Mouse (Mus musculus) midbrain, postnatal 0 days (tissue): ENCODE measurements around the gene Luc7l3. TPM values are rescaled to one million over a fixed set of nuclear protein-coding genes. Genes with fewer than 3 reads are reported as not detected.

Experiments
- ATAC-seq: fragments of 200-750 bp; cut with Nextera tagmentation; 2 replicates; pipeline ENCODE4 v1.8.0; 2017; ENCODE audit warnings: moderate number of reproducible peaks, mild to moderate bottlenecking, moderate TSS enrichment, moderate library complexity; ENCODE audit not compliant: low FRiP score
- DNase-seq: peaks from one replicate; pipeline ENCODE4 v3.0.0-alpha.2; 2015; ENCODE audit warnings: low spot score
- H3K27ac ChIP-seq: fragments of 300-500 bp; sonication (generic); 2 replicates; pipeline ENCODE4 v1.5.1; 2014; ENCODE audit warnings: low read depth, mild to moderate bottlenecking, low read length, mixed read lengths
- H3K27me3 ChIP-seq: fragments of 300-500 bp; sonication (generic); 2 replicates; pipeline ENCODE4 v1.6.1; 2014; ENCODE audit warnings: low read length, control low read depth, mixed read lengths; ENCODE audit not compliant: insufficient read depth
- H3K36me3 ChIP-seq: fragments of 300-500 bp; sonication (generic); 2 replicates; pipeline ENCODE4 v1.6.1; 2014; ENCODE audit warnings: low read length, control low read depth, mixed read lengths; ENCODE audit not compliant: insufficient read depth
- H3K4me1 ChIP-seq: fragments of 300-500 bp; sonication (generic); 2 replicates; pipeline ENCODE4 v1.6.1; 2014; ENCODE audit warnings: mild to moderate bottlenecking, control low read depth, antibody characterized with exemption, low read length, mixed read lengths; ENCODE audit not compliant: insufficient read depth
- H3K4me2 ChIP-seq: fragments of 300-500 bp; sonication (generic); 2 replicates; pipeline ENCODE4 v1.6.1; 2014; ENCODE audit warnings: low read depth, mild to moderate bottlenecking, low read length, mixed read lengths; ENCODE audit not compliant: poor library complexity, severe bottlenecking
- H3K4me3 ChIP-seq: fragments of 300-500 bp; sonication (generic); 2 replicates; pipeline ENCODE4 v1.5.1; 2014; ENCODE audit warnings: low read depth, mild to moderate bottlenecking, low read length, moderate library complexity
- H3K9ac ChIP-seq: fragments of 300-500 bp; sonication (generic); replicated peaks from 2 replicates; pipeline ENCODE4 v1.6.1; 2014; ENCODE audit warnings: mild to moderate bottlenecking, low read length, moderate library complexity, mixed read lengths; ENCODE audit not compliant: poor library complexity, severe bottlenecking
- H3K9me3 ChIP-seq: fragments of 300-500 bp; sonication (generic); 2 replicates; pipeline ENCODE4 v1.6.1; 2016; ENCODE audit warnings: low read length, control low read depth
- CTCF ChIP-seq: IDR thresholded peaks from 2 replicates; pipeline ENCODE4 v1.5.1; 2016; ENCODE audit warnings: antibody characterized with exemption, mild to moderate bottlenecking
- WGBS: fragments of 180-500 bp; shearing (Covaris S2); extraction: QIAGEN DNeasy Blood & Tissue Kit; methylation state at CpG from one replicate; pipeline ENCODE4 v1.1.7; 2014; 5-methylcytosine and 5-hydroxymethylcytosine counted together
- polyA plus RNA-seq: library from polyadenylated mRNA; unstranded; fragments of >200 nt; fragmentation: Nextera tagmentation; extraction: Ambion mirVana; gene quantifications from 2 replicates; pipeline ENCODE4 v1.2.1, GENCODE M21; 2015
- total RNA-seq: library from RNA; depleted of rRNA; stranded (reverse); fragments of >200 nt; gene quantifications from 2 replicates; pipeline ENCODE4 v1.2.3, GENCODE M21; 2014; rRNA removed

Luc7l3 gene
- total and polyA plus RNA-seq, 2 experiments from 2014 or later, result 47.5 to 124 TPM

DNA sequence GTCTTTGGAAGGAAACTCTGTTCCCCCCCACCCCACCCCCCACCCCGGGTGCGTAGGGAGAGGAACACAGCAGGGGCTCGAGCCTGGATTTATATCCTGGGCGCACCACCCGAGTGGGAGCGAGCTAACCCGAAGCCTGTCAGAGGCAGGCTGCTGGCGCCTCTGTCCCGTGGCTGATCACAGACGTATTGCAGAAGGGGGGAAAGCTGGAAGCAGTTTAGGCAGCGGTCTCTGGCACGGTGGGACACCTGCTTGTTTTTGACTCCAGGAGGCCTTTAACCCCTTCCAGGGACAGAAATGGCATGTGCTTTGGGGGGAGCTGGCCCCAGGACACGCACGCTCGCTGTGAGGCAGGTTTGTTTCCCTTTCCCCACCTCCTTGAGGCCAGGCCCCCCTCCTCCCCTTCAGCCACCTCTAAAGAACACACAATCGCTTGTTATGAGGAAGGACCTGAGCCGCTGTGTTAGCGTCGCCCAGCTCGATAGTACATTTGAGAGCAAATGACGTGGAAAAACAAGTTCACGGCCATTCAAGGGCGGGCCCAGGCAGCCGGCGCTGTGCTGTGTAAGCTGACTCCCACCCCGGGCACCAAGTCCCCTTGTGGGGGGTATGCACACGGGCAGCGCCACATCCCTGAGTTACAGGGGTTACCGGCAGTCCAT lies 78.9 kb downstream of the Luc7l3 start:
- Histone ChIP-seq H3K27me3 (no peaks in the 10 kb centered on the region), H3K4me2 (peak overlapping the region; percentile 32), H3K4me1 (peaks cover 11% of the 10 kb centered on the region; the same call in 1 of the 2 replicates), H3K36me3 (no peaks in the 10 kb centered on the region), H3K4me3 (peak overlapping the region; percentile 6; the same call in 1 of the 2 replicates), H3K27ac (no peak overlapping the region), H3K9ac (0 out of 2 replicates have a peak overlapping the region, but pooled peaks have one; percentile 19), H3K9me3 (no peaks in the 10 kb centered on the region)
- ATAC-seq (no peak), DNase-seq (no peak)
- WGBS, result 11% methylated on average over 29 of the region's 29 CpGs
- TF ChIP-seq CTCF, result no peak

DNA sequence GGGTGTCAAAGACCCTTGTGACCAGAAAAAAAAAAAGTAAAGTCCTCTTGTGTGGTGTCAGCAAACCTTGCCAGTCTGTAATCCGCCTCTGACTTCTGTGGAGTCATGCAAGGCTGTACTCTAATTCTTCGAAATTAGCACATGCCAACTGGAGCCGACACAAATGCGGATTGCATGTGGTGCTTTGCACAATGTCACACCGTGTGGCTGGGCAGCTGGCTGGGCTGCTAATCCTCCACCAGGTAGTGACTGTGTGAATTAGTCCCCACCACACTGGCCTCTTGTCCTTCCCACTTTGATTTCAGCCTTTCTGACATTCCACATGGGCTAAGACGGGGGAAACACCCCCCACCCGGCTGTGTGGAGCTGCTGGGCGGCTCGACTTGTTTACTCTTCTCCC lies 82.1 kb downstream of the Luc7l3 start:
- DNase-seq (peak; percentile 60), ATAC-seq (no peak; the same call in 1 of the 2 replicates)
- H3K9ac ChIP-seq, result no peak overlapping the region
- H3K4me2 ChIP-seq, result no peak overlapping the region
- H3K9me3 ChIP-seq, result no peaks in the 10 kb centered on the region
- TF ChIP-seq CTCF, result no peak
- no peak overlapping the region for H3K27ac ChIP-seq
- H3K4me3 ChIP-seq, result no peak overlapping the region
- no peaks in the 10 kb centered on the region for H3K27me3 ChIP-seq
- WGBS, result 27% methylated on average over 9 of the region's 9 CpGs
- H3K36me3 ChIP-seq, result no peaks in the 10 kb centered on the region
- peaks cover 11% of the 10 kb centered on the region; the same call in 1 of the 2 replicates for H3K4me1 ChIP-seq

DNA sequence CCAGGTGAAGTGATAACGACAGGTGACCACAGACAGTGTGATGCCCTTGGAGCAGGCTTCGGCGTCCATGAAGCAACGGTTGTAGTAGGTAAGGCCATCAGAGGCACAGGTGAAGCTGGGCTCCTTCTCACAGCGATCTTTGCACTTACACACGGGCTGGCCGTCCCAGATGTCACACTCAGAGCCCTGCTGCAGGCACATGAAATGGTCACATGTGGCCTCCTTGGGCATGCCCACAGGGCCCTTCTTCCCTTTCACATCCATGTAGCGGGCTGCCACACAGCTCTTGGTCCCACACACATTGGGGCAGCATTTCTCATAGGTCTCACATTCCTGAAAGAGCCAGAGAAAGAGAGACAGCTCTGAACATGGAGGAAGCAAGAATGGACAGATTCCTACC lies 83.0 kb downstream of the Luc7l3 start:
- no peaks in the 10 kb centered on the region for H3K36me3 ChIP-seq
- no peak for DNase-seq
- no peak overlapping the region for H3K27ac ChIP-seq
- no peak for TF ChIP-seq CTCF
- no peak for ATAC-seq
- WGBS, result 95% methylated on average over 8 of the region's 8 CpGs
- H3K9ac ChIP-seq, result no peak overlapping the region
- no peaks in the 10 kb centered on the region for H3K27me3 ChIP-seq
- H3K4me2 ChIP-seq, result no peak overlapping the region
- H3K4me1 ChIP-seq, result peaks cover 11% of the 10 kb centered on the region; the same call in 1 of the 2 replicates
- no peaks in the 10 kb centered on the region for H3K9me3 ChIP-seq
- H3K4me3 ChIP-seq, result no peak overlapping the region

Other genes starting within 250 kb of the Luc7l3 start
- 15.6 and 20.4 TPM in 2 replicates for gene Tob1, start 110.5 kb downstream of the Luc7l3 start, total RNA-seq
- 25.5 and 27.9 TPM in 2 replicates for gene Tob1, start 110.5 kb downstream of the Luc7l3 start, polyA plus RNA-seq
- gene Wfikkn2, start 76.0 kb downstream of the Luc7l3 start, total RNA-seq, result 5.0 and 10.0 TPM in 2 replicates
- 2.6 and 2.7 TPM in 2 replicates for gene Wfikkn2, start 76.0 kb downstream of the Luc7l3 start, polyA plus RNA-seq
- not detected in 2 replicates for gene Gm21885, start 40.1 kb downstream of the Luc7l3 start, total RNA-seq
- not detected in 2 replicates for gene Gm21885, start 40.1 kb downstream of the Luc7l3 start, polyA plus RNA-seq
- gene Ankrd40, start 6.0 kb upstream of the Luc7l3 start, total RNA-seq, result 41.7 and 49.5 TPM in 2 replicates
- 11.9 and 12.8 TPM in 2 replicates for gene Ankrd40, start 6.0 kb upstream of the Luc7l3 start, polyA plus RNA-seq
- 1.7 and 3.6 TPM in 2 replicates for gene Abcc3, start 71.0 kb upstream of the Luc7l3 start, total RNA-seq
- gene Abcc3, start 71.0 kb upstream of the Luc7l3 start, polyA plus RNA-seq, result 0.72 and 0.99 TPM in 2 replicates
- gene Cacna1g, start 152.2 kb upstream of the Luc7l3 start, total RNA-seq, result 94.6 and 131 TPM in 2 replicates
- 13.0 and 13.2 TPM in 2 replicates for gene Cacna1g, start 152.2 kb upstream of the Luc7l3 start, polyA plus RNA-seq
- 0.93 and 6.5 TPM in 2 replicates for gene Spata20, start 164.2 kb upstream of the Luc7l3 start, total RNA-seq
- gene Spata20, start 164.2 kb upstream of the Luc7l3 start, polyA plus RNA-seq, result 1.2 and 1.3 TPM in 2 replicates
- 1.1 and 5.0 TPM in 2 replicates for gene Epn3, start 178.0 kb upstream of the Luc7l3 start, total RNA-seq
- 0.92 and 1.4 TPM in 2 replicates for gene Epn3, start 178.0 kb upstream of the Luc7l3 start, polyA plus RNA-seq
- 3.2 and 4.4 TPM in 2 replicates for gene Mycbpap, start 199.8 kb upstream of the Luc7l3 start, total RNA-seq
- 1.2 and 2.0 TPM in 2 replicates for gene Mycbpap, start 199.8 kb upstream of the Luc7l3 start, polyA plus RNA-seq
- 12.6 and 19.5 TPM in 2 replicates for gene Rsad1, start 227.3 kb upstream of the Luc7l3 start, total RNA-seq
- 11.5 and 13.5 TPM in 2 replicates for gene Rsad1, start 227.3 kb upstream of the Luc7l3 start, polyA plus RNA-seq
- 0.11 TPM in 1 of 2 replicates, not detected in the other for gene Chad, start 243.1 kb upstream of the Luc7l3 start, total RNA-seq
- gene Chad, start 243.1 kb upstream of the Luc7l3 start, polyA plus RNA-seq, result 0.85 and 0.87 TPM in 2 replicates